Mouse (Mus musculus) midbrain, postnatal 0 days (tissue): ENCODE results near the gene Mapk1ip1. TPM values are rescaled to one million over a fixed set of nuclear protein-coding genes. Genes with fewer than 3 reads are reported as not detected.

Experiments used
- ATAC-seq: fragments of 200-750 bp; cut with Nextera tagmentation; 2 replicates; pipeline ENCODE4 v1.8.0; 2017; ENCODE audit warnings: moderate number of reproducible peaks, mild to moderate bottlenecking, moderate TSS enrichment, moderate library complexity; ENCODE audit not compliant: low FRiP score
- DNase-seq: peaks from one replicate; pipeline ENCODE4 v3.0.0-alpha.2; 2015; ENCODE audit warnings: low spot score
- H3K27ac ChIP-seq: fragments of 300-500 bp; sonication (generic); 2 replicates; pipeline ENCODE4 v1.5.1; 2014; ENCODE audit warnings: low read depth, mild to moderate bottlenecking, low read length, mixed read lengths
- H3K27me3 ChIP-seq: fragments of 300-500 bp; sonication (generic); 2 replicates; pipeline ENCODE4 v1.6.1; 2014; ENCODE audit warnings: low read length, control low read depth, mixed read lengths; ENCODE audit not compliant: insufficient read depth
- H3K36me3 ChIP-seq: fragments of 300-500 bp; sonication (generic); 2 replicates; pipeline ENCODE4 v1.6.1; 2014; ENCODE audit warnings: low read length, control low read depth, mixed read lengths; ENCODE audit not compliant: insufficient read depth
- H3K4me1 ChIP-seq: fragments of 300-500 bp; sonication (generic); 2 replicates; pipeline ENCODE4 v1.6.1; 2014; ENCODE audit warnings: mild to moderate bottlenecking, control low read depth, antibody characterized with exemption, low read length, mixed read lengths; ENCODE audit not compliant: insufficient read depth
- H3K4me2 ChIP-seq: fragments of 300-500 bp; sonication (generic); 2 replicates; pipeline ENCODE4 v1.6.1; 2014; ENCODE audit warnings: low read depth, mild to moderate bottlenecking, low read length, mixed read lengths; ENCODE audit not compliant: poor library complexity, severe bottlenecking
- H3K4me3 ChIP-seq: fragments of 300-500 bp; sonication (generic); 2 replicates; pipeline ENCODE4 v1.5.1; 2014; ENCODE audit warnings: low read depth, mild to moderate bottlenecking, low read length, moderate library complexity
- H3K9ac ChIP-seq: fragments of 300-500 bp; sonication (generic); replicated peaks from 2 replicates; pipeline ENCODE4 v1.6.1; 2014; ENCODE audit warnings: mild to moderate bottlenecking, low read length, moderate library complexity, mixed read lengths; ENCODE audit not compliant: poor library complexity, severe bottlenecking
- H3K9me3 ChIP-seq: fragments of 300-500 bp; sonication (generic); 2 replicates; pipeline ENCODE4 v1.6.1; 2016; ENCODE audit warnings: low read length, control low read depth
- CTCF ChIP-seq: IDR thresholded peaks from 2 replicates; pipeline ENCODE4 v1.5.1; 2016; ENCODE audit warnings: antibody characterized with exemption, mild to moderate bottlenecking
- WGBS: fragments of 180-500 bp; shearing (Covaris S2); extraction: QIAGEN DNeasy Blood & Tissue Kit; methylation state at CpG from one replicate; pipeline ENCODE4 v1.1.7; 2014; 5-methylcytosine and 5-hydroxymethylcytosine counted together
- polyA plus RNA-seq: library from polyadenylated mRNA; unstranded; fragments of >200 nt; fragmentation: Nextera tagmentation; extraction: Ambion mirVana; gene quantifications from 2 replicates; pipeline ENCODE4 v1.2.1, GENCODE M21; 2015
- total RNA-seq: library from RNA; depleted of rRNA; stranded (reverse); fragments of >200 nt; gene quantifications from 2 replicates; pipeline ENCODE4 v1.2.3, GENCODE M21; 2014

Gene Mapk1ip1
- total and polyA plus RNA-seq, 2 experiments from 2014 or later: 33.7 to 36.4 TPM

GRCm38 (mm10) chr7:138868316-138868715, 22.2 kb upstream of the Mapk1ip1 start:
- 0 out of 2 replicates have a peak, but pooled peaks cover 6% of the 10 kb centered on the region for H3K4me1 ChIP-seq
- no peak overlapping the region for H3K27ac ChIP-seq
- DNase-seq: no peak
- ATAC-seq: no peak
- H3K27me3 ChIP-seq: no peaks in the 10 kb centered on the region
- no peak overlapping the region for H3K4me3 ChIP-seq
- H3K36me3 ChIP-seq: peaks cover 26% of the 10 kb centered on the region
- no peaks in the 10 kb centered on the region for H3K9me3 ChIP-seq
- WGBS: 91% methylated on average over 4 of the region's 4 CpGs
- no peak overlapping the region for H3K4me2 ChIP-seq
- no peak for TF ChIP-seq CTCF
- no peak overlapping the region for H3K9ac ChIP-seq

- 0 out of 2 replicates have a peak, but pooled peaks cover 8% of the 10 kb centered on the region for H3K4me1 ChIP-seq
- H3K9ac ChIP-seq: no peak overlapping the region
- ATAC-seq (no peak), DNase-seq (no peak)
- TF ChIP-seq CTCF: no peak
- H3K4me2 ChIP-seq: no peak overlapping the region
- no peak overlapping the region for H3K4me3 ChIP-seq
- peaks cover 15% of the 10 kb centered on the region for H3K36me3 ChIP-seq
- H3K27ac ChIP-seq: no peak overlapping the region
- 78% methylated on average over 6 of the region's 6 CpGs for WGBS
- no peaks in the 10 kb centered on the region for H3K9me3 ChIP-seq
- no peaks in the 10 kb centered on the region for H3K27me3 ChIP-seq
Measured at GRCm38 (mm10) chr7:138867286-138867685, 21.2 kb upstream of the Mapk1ip1 start.

GRCm38 (mm10) chr7:138864776-138865175, 18.7 kb upstream of the Mapk1ip1 start:
- DNase-seq: no peak
- H3K4me1 ChIP-seq: 0 out of 2 replicates have a peak, but pooled peaks cover 8% of the 10 kb centered on the region
- no peaks in the 10 kb centered on the region for H3K27me3 ChIP-seq
- H3K4me3 ChIP-seq: no peak overlapping the region
- H3K36me3 ChIP-seq: peaks cover 7% of the 10 kb centered on the region; the same call in 1 of the 2 replicates
- WGBS: 90% methylated on average over 1 of the region's 1 CpGs
- H3K27ac ChIP-seq: no peak overlapping the region
- no peak overlapping the region for H3K4me2 ChIP-seq
- TF ChIP-seq CTCF: no peak
- no peak for ATAC-seq
- no peak overlapping the region for H3K9ac ChIP-seq
- no peaks in the 10 kb centered on the region for H3K9me3 ChIP-seq

GRCm38 (mm10) chr7:138863950-138864572, 18.0 kb upstream of the Mapk1ip1 start:
- no peak for TF ChIP-seq CTCF
- 85% methylated on average over 3 of the region's 3 CpGs for WGBS
- 0 out of 2 replicates have a peak, but pooled peaks cover 8% of the 10 kb centered on the region for H3K4me1 ChIP-seq
- no peaks in the 10 kb centered on the region for H3K27me3 ChIP-seq
- H3K9ac ChIP-seq: no peak overlapping the region
- H3K4me3 ChIP-seq: no peak overlapping the region
- ATAC-seq: no peak
- no peaks in the 10 kb centered on the region for H3K9me3 ChIP-seq
- peaks cover 4% of the 10 kb centered on the region; the same call in 1 of the 2 replicates for H3K36me3 ChIP-seq
- no peak overlapping the region for H3K27ac ChIP-seq
- DNase-seq: no peak
- H3K4me2 ChIP-seq: no peak overlapping the region

GRCm38 (mm10) chr7:138856670-138857069, 10.6 kb upstream of the Mapk1ip1 start:
- DNase-seq (no peak), ATAC-seq (no peak)
- H3K9ac ChIP-seq: no peak overlapping the region
- peaks cover 12% of the 10 kb centered on the region for H3K36me3 ChIP-seq
- WGBS: 71% methylated on average over 2 of the region's 2 CpGs
- H3K27ac ChIP-seq: no peak overlapping the region
- TF ChIP-seq CTCF: no peak
- no peaks in the 10 kb centered on the region for H3K4me1 ChIP-seq
- H3K4me2 ChIP-seq: no peak overlapping the region
- H3K27me3 ChIP-seq: no peaks in the 10 kb centered on the region
- H3K4me3 ChIP-seq: no peak overlapping the region
- no peaks in the 10 kb centered on the region for H3K9me3 ChIP-seq

GRCm38 (mm10) chr7:138854201-138854600, 8.1 kb upstream of the Mapk1ip1 start:
- H3K36me3 ChIP-seq: peaks cover 12% of the 10 kb centered on the region
- H3K27ac ChIP-seq: no peak overlapping the region
- no peak for DNase-seq
- no peaks in the 10 kb centered on the region for H3K4me1 ChIP-seq
- no peak overlapping the region for H3K4me3 ChIP-seq
- TF ChIP-seq CTCF: no peak
- H3K9ac ChIP-seq: no peak overlapping the region
- H3K27me3 ChIP-seq: no peaks in the 10 kb centered on the region
- ATAC-seq: no peak
- 88% methylated on average over 2 of the region's 2 CpGs for WGBS
- H3K4me2 ChIP-seq: no peak overlapping the region
- H3K9me3 ChIP-seq: no peaks in the 10 kb centered on the region
